Mouse (Mus musculus): ENCODE measurements around the gene Nfe2l3. TPM values are rescaled to one million over a fixed set of nuclear protein-coding genes. Genes with fewer than 3 reads are reported as not detected.

The Nfe2l3 gene
- polyA plus RNA-seq, 1 experiment from 2014 or later, result 5.0 TPM

DNA sequence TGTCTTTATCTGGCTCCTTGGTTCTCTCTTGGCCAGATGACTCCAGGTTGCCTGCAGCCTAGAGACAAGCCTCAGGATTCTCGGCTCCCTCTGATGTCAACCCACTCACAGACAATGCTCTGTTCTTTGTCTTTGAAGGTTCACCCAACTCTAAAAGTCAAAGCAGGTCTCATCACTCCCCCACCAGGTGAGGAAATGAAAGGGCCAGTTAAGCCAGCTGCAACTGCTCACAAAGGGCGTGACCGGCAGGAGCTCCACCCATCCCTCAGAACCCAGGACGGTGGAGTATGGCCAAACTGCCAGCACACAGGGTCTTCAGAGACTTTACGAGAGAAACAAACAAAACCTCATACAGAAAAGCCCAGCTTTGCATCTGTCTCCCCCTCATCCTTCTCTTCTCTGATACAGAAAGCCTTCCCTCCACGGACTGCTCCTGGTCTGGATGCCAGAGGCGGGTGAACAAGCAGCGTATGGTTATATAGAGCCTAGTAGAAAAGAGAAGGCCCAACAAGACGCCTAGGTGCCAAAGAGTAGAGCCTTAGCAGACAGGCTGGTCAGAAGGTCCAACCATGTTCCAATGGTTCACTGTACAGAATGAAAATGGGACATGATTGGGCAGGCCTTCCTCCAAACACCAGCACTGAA, 9.8 kb downstream of the Nfe2l3 start:
- Histone ChIP-seq H3K27me3 (ENCODE audit: insufficient read depth, low read length) (no peaks in the 10 kb centered on the region), H3K4me2 (ENCODE audit: low read length) (no peak overlapping the region), H3K27ac (no peak overlapping the region), H3K36me3 (ENCODE audit: insufficient read depth, low read length) (no peaks in the 10 kb centered on the region), H3K4me3 (replicated peaks; ENCODE audit: low read depth, low read length) (no peak overlapping the region), H3K9me3 (replicated peaks; ENCODE audit: low read length) (no peaks in the 10 kb centered on the region), H3K9ac (ENCODE audit: low read depth, low read length) (no peak overlapping the region), H3K4me1 (replicated peaks; ENCODE audit: insufficient read depth, low read length) (no peaks in the 10 kb centered on the region)
- TF ChIP-seq CTCF (IDR thresholded peaks at IDR 0.05; ENCODE audit: low read depth), result peak; percentile 24; the same call in 1 of the 2 replicates
- no peak for DNase-seq (ENCODE audit: low spot score)
- WGBS, result 57% methylated on average over 9 of the region's 9 CpGs
- ATAC-seq (replicated peaks; ENCODE audit: low FRiP score, low read depth), result no peak

DNA sequence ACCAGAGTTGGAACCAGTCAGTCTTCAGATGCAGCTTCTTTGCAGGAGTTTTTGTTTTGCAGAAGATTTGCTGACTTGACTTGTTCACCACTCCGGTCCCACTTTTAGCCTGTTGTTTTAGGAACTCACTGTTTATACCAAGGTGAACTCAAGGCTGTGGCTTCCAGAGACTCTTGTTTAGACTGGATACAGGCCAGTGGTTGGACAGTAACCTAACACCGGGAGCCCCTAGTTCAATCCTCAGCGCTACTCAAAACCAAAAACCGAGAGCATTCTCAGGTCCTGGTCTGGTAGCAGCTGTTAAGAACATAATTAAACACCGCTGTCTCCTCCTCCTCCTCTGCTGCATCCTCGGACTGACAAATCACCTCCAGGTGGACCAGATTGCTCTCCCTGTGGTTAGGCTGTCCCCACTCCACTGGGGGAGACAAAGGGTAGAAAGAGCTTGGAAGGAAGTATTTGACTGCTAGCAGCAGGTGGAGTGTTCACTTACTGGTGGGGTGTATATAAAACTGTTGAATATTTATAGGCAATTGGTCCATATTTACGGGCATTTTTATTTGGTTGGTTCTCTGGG, 20.5 kb downstream of the Nfe2l3 start:
- 27% methylated on average over 7 of the region's 7 CpGs for WGBS
- DNase-seq (ENCODE audit: low spot score) (no peak), ATAC-seq (replicated peaks; ENCODE audit: low FRiP score, low read depth) (peak; percentile 34; the same call in 1 of the 2 replicates)
- Histone ChIP-seq H3K4me3 (replicated peaks; ENCODE audit: low read depth, low read length) (no peak overlapping the region), H3K4me2 (ENCODE audit: low read length) (no peak overlapping the region), H3K4me1 (replicated peaks; ENCODE audit: insufficient read depth, low read length) (no peaks in the 10 kb centered on the region), H3K27me3 (ENCODE audit: insufficient read depth, low read length) (no peaks in the 10 kb centered on the region), H3K9ac (ENCODE audit: low read depth, low read length) (no peak overlapping the region), H3K36me3 (ENCODE audit: insufficient read depth, low read length) (no peaks in the 10 kb centered on the region), H3K27ac (no peak overlapping the region), H3K9me3 (replicated peaks; ENCODE audit: low read length) (no peaks in the 10 kb centered on the region)
- TF ChIP-seq CTCF (IDR thresholded peaks at IDR 0.05; ENCODE audit: low read depth), result no peak; the same call in 1 of the 2 replicates

DNA sequence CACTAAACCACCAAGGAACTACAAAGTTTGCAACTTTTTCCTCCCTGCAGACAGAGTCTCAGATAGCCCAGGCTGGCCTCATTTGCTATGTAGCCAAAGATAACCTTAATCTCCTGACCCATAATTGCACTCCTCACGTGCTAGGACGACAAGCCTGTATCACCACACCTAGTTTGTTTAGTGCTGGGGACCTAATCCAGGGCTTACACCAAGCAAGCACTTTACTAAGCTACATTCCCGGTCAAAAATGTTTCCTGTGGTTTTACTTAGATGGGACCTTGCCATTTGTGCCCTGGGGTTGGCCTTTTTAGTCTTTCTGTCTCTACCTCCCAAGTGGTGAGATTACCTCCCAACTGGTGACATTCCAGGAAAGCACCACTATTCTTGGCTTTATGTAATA, 22.5 kb downstream of the Nfe2l3 start:
- WGBS, result 50% methylated on average over 3 of the region's 3 CpGs
- no peak for DNase-seq (ENCODE audit: low spot score)
- Histone ChIP-seq H3K27me3 (ENCODE audit: insufficient read depth, low read length) (no peaks in the 10 kb centered on the region), H3K9me3 (replicated peaks; ENCODE audit: low read length) (no peaks in the 10 kb centered on the region), H3K27ac (no peak overlapping the region), H3K9ac (ENCODE audit: low read depth, low read length) (no peak overlapping the region), H3K4me1 (replicated peaks; ENCODE audit: insufficient read depth, low read length) (no peaks in the 10 kb centered on the region), H3K4me3 (replicated peaks; ENCODE audit: low read depth, low read length) (no peak overlapping the region), H3K36me3 (ENCODE audit: insufficient read depth, low read length) (0 out of 2 replicates have a peak, but pooled peaks cover 5% of the 10 kb centered on the region), H3K4me2 (ENCODE audit: low read length) (no peak overlapping the region)
- ATAC-seq (replicated peaks; ENCODE audit: low FRiP score, low read depth), result no peak
- TF ChIP-seq CTCF (IDR thresholded peaks at IDR 0.05; ENCODE audit: low read depth), result no peak

DNA sequence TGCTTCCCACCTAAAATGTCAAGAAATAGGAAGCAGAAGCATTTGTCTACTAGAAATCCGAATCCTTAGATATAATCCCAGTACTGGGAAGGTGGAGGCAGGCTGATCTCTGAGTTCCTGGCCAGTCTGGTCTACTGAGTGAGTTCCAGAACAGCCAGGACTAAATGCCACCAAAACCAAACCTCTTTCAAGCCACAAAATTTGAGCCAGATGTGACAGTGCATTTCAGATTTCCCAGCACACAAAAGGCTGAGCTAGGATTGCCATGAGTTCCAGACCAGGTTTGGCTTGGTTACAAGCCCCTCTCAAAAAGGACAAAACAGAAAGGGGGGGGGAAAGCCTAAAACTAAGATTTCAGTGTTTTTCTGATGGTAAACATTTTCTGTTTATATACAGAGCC, 23.7 kb downstream of the Nfe2l3 start:
- 67% methylated on average over 1 of the region's 1 CpGs for WGBS
- Histone ChIP-seq H3K36me3 (ENCODE audit: insufficient read depth, low read length) (peaks cover 13% of the 10 kb centered on the region; the same call in 1 of the 2 replicates), H3K4me1 (replicated peaks; ENCODE audit: insufficient read depth, low read length) (no peaks in the 10 kb centered on the region), H3K27ac (no peak overlapping the region), H3K4me2 (ENCODE audit: low read length) (no peak overlapping the region), H3K27me3 (ENCODE audit: insufficient read depth, low read length) (no peaks in the 10 kb centered on the region), H3K9me3 (replicated peaks; ENCODE audit: low read length) (no peaks in the 10 kb centered on the region), H3K9ac (ENCODE audit: low read depth, low read length) (no peak overlapping the region), H3K4me3 (replicated peaks; ENCODE audit: low read depth, low read length) (no peak overlapping the region)
- ATAC-seq (replicated peaks; ENCODE audit: low FRiP score, low read depth), result no peak
- DNase-seq (ENCODE audit: low spot score), result no peak
- TF ChIP-seq CTCF (IDR thresholded peaks at IDR 0.05; ENCODE audit: low read depth), result no peak

DNA sequence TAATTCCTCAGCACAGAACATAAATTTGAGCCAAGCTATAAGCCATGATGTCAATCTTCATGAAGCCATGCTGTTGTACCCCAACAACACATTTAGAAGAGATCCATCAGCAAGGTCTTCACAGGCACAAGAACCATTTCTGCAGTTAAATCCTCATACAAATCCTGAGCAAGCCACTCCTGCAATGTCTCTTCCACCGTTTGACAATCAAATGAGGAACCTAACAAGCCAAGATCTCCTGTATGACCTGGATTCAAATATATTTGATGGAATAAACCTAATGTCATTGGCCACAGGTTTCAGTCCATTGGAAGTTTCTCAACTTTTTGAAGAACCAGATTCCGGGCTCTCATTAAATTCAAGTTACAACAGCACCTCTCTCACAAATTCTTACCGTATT, 24.8 kb downstream of the Nfe2l3 start:
- no peaks in the 10 kb centered on the region for H3K4me1 ChIP-seq (replicated peaks; ENCODE audit: insufficient read depth, low read length)
- ATAC-seq (replicated peaks; ENCODE audit: low FRiP score, low read depth), result no peak
- WGBS, result 70% methylated on average over 3 of the region's 3 CpGs
- no peak for TF ChIP-seq CTCF (IDR thresholded peaks at IDR 0.05; ENCODE audit: low read depth)
- no peak overlapping the region for H3K4me2 ChIP-seq (ENCODE audit: low read length)
- no peak overlapping the region for H3K4me3 ChIP-seq (replicated peaks; ENCODE audit: low read depth, low read length)
- H3K9ac ChIP-seq (ENCODE audit: low read depth, low read length), result no peak overlapping the region
- H3K27me3 ChIP-seq (ENCODE audit: insufficient read depth, low read length), result no peaks in the 10 kb centered on the region
- H3K9me3 ChIP-seq (replicated peaks; ENCODE audit: low read length), result no peaks in the 10 kb centered on the region
- no peak overlapping the region for H3K27ac ChIP-seq
- DNase-seq (ENCODE audit: low spot score), result no peak
- H3K36me3 ChIP-seq (ENCODE audit: insufficient read depth, low read length), result peaks cover 22% of the 10 kb centered on the region

DNA sequence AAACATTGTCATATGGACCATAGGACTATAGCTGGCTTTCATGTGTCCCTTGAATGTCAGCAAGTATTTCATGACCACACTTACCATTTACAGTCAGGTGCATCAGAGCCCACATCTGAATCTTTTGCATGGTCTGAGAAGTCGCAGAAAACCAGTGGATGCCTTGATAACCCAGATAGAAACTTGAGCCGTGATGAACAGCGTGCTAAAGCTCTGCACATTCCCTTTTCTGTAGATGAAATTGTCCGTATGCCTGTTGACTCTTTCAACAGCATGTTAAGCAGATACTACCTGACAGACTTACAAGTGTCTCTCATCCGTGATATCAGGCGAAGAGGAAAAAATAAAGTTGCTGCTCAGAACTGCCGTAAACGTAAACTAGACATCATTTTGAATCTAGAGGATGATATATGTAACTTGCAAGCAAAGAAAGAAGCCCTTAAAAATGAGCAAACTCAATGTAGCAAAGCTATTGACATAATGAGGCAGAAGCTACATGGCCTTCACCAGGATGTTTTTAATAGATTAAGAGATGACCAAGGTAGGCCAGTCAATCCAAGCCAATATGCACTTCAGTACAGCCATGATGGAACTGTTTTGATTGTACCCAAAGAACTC, 25.4 kb downstream of the Nfe2l3 start:
- ATAC-seq (replicated peaks; ENCODE audit: low FRiP score, low read depth) (no peak), DNase-seq (ENCODE audit: low spot score) (no peak)
- Histone ChIP-seq H3K27ac (no peak overlapping the region), H3K9ac (ENCODE audit: low read depth, low read length) (no peak overlapping the region), H3K4me2 (ENCODE audit: low read length) (no peak overlapping the region), H3K4me1 (replicated peaks; ENCODE audit: insufficient read depth, low read length) (no peaks in the 10 kb centered on the region), H3K4me3 (replicated peaks; ENCODE audit: low read depth, low read length) (no peak overlapping the region), H3K27me3 (ENCODE audit: insufficient read depth, low read length) (no peaks in the 10 kb centered on the region), H3K9me3 (replicated peaks; ENCODE audit: low read length) (no peaks in the 10 kb centered on the region), H3K36me3 (ENCODE audit: insufficient read depth, low read length) (peaks cover 24% of the 10 kb centered on the region)
- TF ChIP-seq CTCF (IDR thresholded peaks at IDR 0.05; ENCODE audit: low read depth), result no peak
- WGBS, result 77% methylated on average over 8 of the region's 8 CpGs
